Mouse (Mus musculus): Measurements from ENCODE around the gene Gpr50. TPM values are rescaled to one million over a fixed set of nuclear protein-coding genes. Genes with fewer than 3 reads are reported as not detected.

The Gpr50 gene
- polyA plus RNA-seq, 1 experiment from 2014 or later, result 0.03 TPM

- peak overlapping the region; percentile 36 for H3K4me2 ChIP-seq
- WGBS (ENCODE audit: insufficient replicate concordance), result 18% methylated on average over 76 of the region's 76 CpGs
- peaks cover 91% of the 10 kb centered on the region for H3K27me3 ChIP-seq
- no peak overlapping the region for H3K27ac ChIP-seq (replicated peaks)
- ATAC-seq (ENCODE audit: insufficient read depth), result no peak
- H3K9ac ChIP-seq, result no peak overlapping the region
- peak overlapping the region; percentile 14; the same call in 1 of the 2 replicates for H3K4me3 ChIP-seq (replicated peaks)
- H3K9me3 ChIP-seq (replicated peaks), result no peaks in the 10 kb centered on the region; the same call in 1 of the 2 replicates
- H3K36me3 ChIP-seq (replicated peaks), result no peaks in the 10 kb centered on the region
- no peaks in the 10 kb centered on the region for H3K4me1 ChIP-seq (replicated peaks)
Observed at GRCm38 (mm10) chrX:71663871-71664687, 612 bp downstream of the Gpr50 start.

GRCm38 (mm10) chrX:71664688-71665026 lies 1.2 kb downstream of the Gpr50 start:
- Histone ChIP-seq H3K9me3 (replicated peaks) (no peaks in the 10 kb centered on the region; the same call in 1 of the 2 replicates), H3K27ac (replicated peaks) (no peak overlapping the region), H3K4me2 (peak overlapping the region; percentile 36), H3K9ac (no peak overlapping the region), H3K27me3 (peaks cover 86% of the 10 kb centered on the region), H3K36me3 (replicated peaks) (no peaks in the 10 kb centered on the region), H3K4me3 (replicated peaks) (no peak overlapping the region), H3K4me1 (replicated peaks) (no peaks in the 10 kb centered on the region)
- no peak for ATAC-seq (ENCODE audit: insufficient read depth)
- WGBS (ENCODE audit: insufficient replicate concordance), result 7% methylated on average over 15 of the region's 15 CpGs

GRCm38 (mm10) chrX:71670254-71670653 lies 6.8 kb downstream of the Gpr50 start:
- H3K27ac ChIP-seq (replicated peaks), result no peak overlapping the region
- H3K4me2 ChIP-seq, result no peak overlapping the region
- no peaks in the 10 kb centered on the region for H3K4me1 ChIP-seq (replicated peaks)
- no peaks in the 10 kb centered on the region for H3K36me3 ChIP-seq (replicated peaks)
- no peaks in the 10 kb centered on the region for H3K9me3 ChIP-seq (replicated peaks)
- H3K4me3 ChIP-seq (replicated peaks), result no peak overlapping the region
- WGBS (ENCODE audit: insufficient replicate concordance), result 21% methylated on average over 6 of the region's 6 CpGs
- peaks cover 36% of the 10 kb centered on the region for H3K27me3 ChIP-seq
- no peak overlapping the region for H3K9ac ChIP-seq
- ATAC-seq (ENCODE audit: insufficient read depth), result no peak

GRCm38 (mm10) chrX:71700817-71701469 lies 37.5 kb downstream of the Gpr50 start:
- no peak overlapping the region for H3K9ac ChIP-seq
- no peak overlapping the region for H3K4me2 ChIP-seq
- WGBS (ENCODE audit: insufficient replicate concordance), result 20% methylated on average over 6 of the region's 6 CpGs
- H3K27me3 ChIP-seq, result no peaks in the 10 kb centered on the region
- no peak overlapping the region for H3K27ac ChIP-seq (replicated peaks)
- no peak for ATAC-seq (ENCODE audit: insufficient read depth)
- no peaks in the 10 kb centered on the region for H3K36me3 ChIP-seq (replicated peaks)
- no peak overlapping the region for H3K4me3 ChIP-seq (replicated peaks)
- H3K9me3 ChIP-seq (replicated peaks), result no peaks in the 10 kb centered on the region
- no peaks in the 10 kb centered on the region for H3K4me1 ChIP-seq (replicated peaks)

Other genes starting within 250 kb of the Gpr50 start
- gene Cd99l2, start 170.8 kb upstream of the Gpr50 start, polyA plus RNA-seq (2015; fragmentation: Nextera tagmentation; extraction: Ambion mirVana), result 10.8 and 11.6 TPM in 2 replicates
- 175 and 187 TPM in 2 replicates for gene Hmgb3, start 107.7 kb upstream of the Gpr50 start, polyA plus RNA-seq (2015; fragmentation: Nextera tagmentation; extraction: Ambion mirVana)
- gene Vma21, start 152.3 kb downstream of the Gpr50 start, polyA plus RNA-seq (2015; fragmentation: Nextera tagmentation; extraction: Ambion mirVana), result 20.6 and 21.5 TPM in 2 replicates